Mouse (Mus musculus): ENCODE results near the gene Dnah12. TPM values are rescaled to one million over a fixed set of nuclear protein-coding genes. Genes with fewer than 3 reads are reported as not detected.
A peak's percentile ranks its signal among the peaks of the same experiment; 100 is the strongest.

The Dnah12 gene
- polyA plus RNA-seq (2012; rRNA removed): 0.12 and 0.14 TPM in 2 replicates
- polyA plus RNA-seq (2014; fragmentation: Nextera tagmentation; extraction: Ambion mirVana): 0.08 and 0.15 TPM in 2 replicates

GRCm38 (mm10) chr14:26692974-26693373, at the start of gene Dnah12:
Dnah12 (plus strand) TSS chr14:26693274.
- no peak for ATAC-seq (ENCODE audit: low FRiP score, low read depth)
- DNase-seq (ENCODE audit: low spot score): no peak
- H3K27me3 ChIP-seq (ENCODE audit: control insufficient read depth, insufficient read depth, low read length): no peaks in the 10 kb centered on the region
- no peaks in the 10 kb centered on the region for H3K4me1 ChIP-seq (ENCODE audit: control insufficient read depth, insufficient read depth, low read length)
- no peaks in the 10 kb centered on the region for H3K36me3 ChIP-seq (ENCODE audit: control insufficient read depth, insufficient read depth, low read length)
- H3K4me3 ChIP-seq (replicated peaks; ENCODE audit: low read length): no peak within 1 kb of the TSS
- H3K9me3 ChIP-seq (ENCODE audit: control insufficient read depth, low read length): no peaks in the 10 kb centered on the region
- TF ChIP-seq POLR2A (IDR thresholded peaks at IDR 0.05; ENCODE audit: borderline replicate concordance, extremely low read depth, insufficient read depth, insufficient read length): no peak
- H3K4me2 ChIP-seq (replicated peaks; ENCODE audit: low read depth, low read length, severe bottlenecking): no peak within 1 kb of the TSS
- no peak within 1 kb of the TSS for H3K27ac ChIP-seq (replicated peaks; ENCODE audit: low read depth, low read length)
- 92% methylated on average over 3 of the region's 3 CpGs for WGBS
- H3K9ac ChIP-seq (ENCODE audit: low read depth, low read length, severe bottlenecking): no peak within 1 kb of the TSS

GRCm38 (mm10) chr14:26645989-26646650, 47.0 kb upstream of the Dnah12 start:
- no peak for TF ChIP-seq POLR2A (IDR thresholded peaks at IDR 0.05; ENCODE audit: borderline replicate concordance, extremely low read depth, insufficient read depth, insufficient read length)
- H3K4me2 ChIP-seq (replicated peaks; ENCODE audit: low read depth, low read length, severe bottlenecking): peak overlapping the region; percentile 34
- 0 out of 2 replicates have a peak overlapping the region, but pooled peaks have one; percentile 8 for H3K27ac ChIP-seq (replicated peaks; ENCODE audit: low read depth, low read length)

GRCm38 (mm10) chr14:26647811-26648210, 45.3 kb upstream of the Dnah12 start:
- peaks cover 49% of the 10 kb centered on the region for H3K36me3 ChIP-seq (ENCODE audit: control insufficient read depth, insufficient read depth, low read length)

More at GRCm38 (mm10) chr14:26645989-26646650, 47.0 kb upstream of the Dnah12 start:
- no peak overlapping the region for H3K4me3 ChIP-seq (replicated peaks; ENCODE audit: low read length)
- 28% methylated on average over 5 of the region's 5 CpGs for WGBS
- ATAC-seq (ENCODE audit: low FRiP score, low read depth) (no peak), DNase-seq (ENCODE audit: low spot score) (peak; percentile 50)
- H3K27me3 ChIP-seq (ENCODE audit: control insufficient read depth, insufficient read depth, low read length): no peaks in the 10 kb centered on the region
- H3K9me3 ChIP-seq (ENCODE audit: control insufficient read depth, low read length): no peaks in the 10 kb centered on the region
- peak overlapping the region; percentile 29 for H3K9ac ChIP-seq (ENCODE audit: low read depth, low read length, severe bottlenecking)
- H3K36me3 ChIP-seq (ENCODE audit: control insufficient read depth, insufficient read depth, low read length): peaks cover 34% of the 10 kb centered on the region
- peaks cover 5% of the 10 kb centered on the region; the same call in 1 of the 2 replicates for H3K4me1 ChIP-seq (ENCODE audit: control insufficient read depth, insufficient read depth, low read length)

GRCm38 (mm10) chr14:26651901-26652300, 41.2 kb upstream of the Dnah12 start:
- H3K36me3 ChIP-seq (ENCODE audit: control insufficient read depth, insufficient read depth, low read length): peaks cover 83% of the 10 kb centered on the region
- ATAC-seq (ENCODE audit: low FRiP score, low read depth) (no peak), DNase-seq (ENCODE audit: low spot score) (no peak)
- no peak overlapping the region for H3K4me3 ChIP-seq (replicated peaks; ENCODE audit: low read length)
- TF ChIP-seq POLR2A (IDR thresholded peaks at IDR 0.05; ENCODE audit: borderline replicate concordance, extremely low read depth, insufficient read depth, insufficient read length): no peak
- no peaks in the 10 kb centered on the region for H3K9me3 ChIP-seq (ENCODE audit: control insufficient read depth, low read length)
- no peaks in the 10 kb centered on the region for H3K4me1 ChIP-seq (ENCODE audit: control insufficient read depth, insufficient read depth, low read length)
- no peak overlapping the region for H3K27ac ChIP-seq (replicated peaks; ENCODE audit: low read depth, low read length)
- H3K9ac ChIP-seq (ENCODE audit: low read depth, low read length, severe bottlenecking): no peak overlapping the region
- no peak overlapping the region for H3K4me2 ChIP-seq (replicated peaks; ENCODE audit: low read depth, low read length, severe bottlenecking)
- no peaks in the 10 kb centered on the region for H3K27me3 ChIP-seq (ENCODE audit: control insufficient read depth, insufficient read depth, low read length)

More at GRCm38 (mm10) chr14:26647811-26648210, 45.3 kb upstream of the Dnah12 start:
- DNase-seq (ENCODE audit: low spot score) (no peak), ATAC-seq (ENCODE audit: low FRiP score, low read depth) (no peak)
- H3K4me2 ChIP-seq (replicated peaks; ENCODE audit: low read depth, low read length, severe bottlenecking): no peak overlapping the region
- H3K4me1 ChIP-seq (ENCODE audit: control insufficient read depth, insufficient read depth, low read length): peaks cover 5% of the 10 kb centered on the region; the same call in 1 of the 2 replicates
- H3K9me3 ChIP-seq (ENCODE audit: control insufficient read depth, low read length): no peaks in the 10 kb centered on the region
- H3K27me3 ChIP-seq (ENCODE audit: control insufficient read depth, insufficient read depth, low read length): no peaks in the 10 kb centered on the region
- 77% methylated on average over 2 of the region's 2 CpGs for WGBS
- H3K9ac ChIP-seq (ENCODE audit: low read depth, low read length, severe bottlenecking): no peak overlapping the region
- no peak overlapping the region for H3K27ac ChIP-seq (replicated peaks; ENCODE audit: low read depth, low read length)
- no peak for TF ChIP-seq POLR2A (IDR thresholded peaks at IDR 0.05; ENCODE audit: borderline replicate concordance, extremely low read depth, insufficient read depth, insufficient read length)
- H3K4me3 ChIP-seq (replicated peaks; ENCODE audit: low read length): no peak overlapping the region

- DNase-seq (ENCODE audit: low spot score): no peak
- H3K9me3 ChIP-seq (ENCODE audit: control insufficient read depth, low read length): no peaks in the 10 kb centered on the region
- H3K36me3 ChIP-seq (ENCODE audit: control insufficient read depth, insufficient read depth, low read length): peaks cover 47% of the 10 kb centered on the region
- no peak overlapping the region for H3K4me2 ChIP-seq (replicated peaks; ENCODE audit: low read depth, low read length, severe bottlenecking)
- no peak overlapping the region for H3K9ac ChIP-seq (ENCODE audit: low read depth, low read length, severe bottlenecking)
- H3K4me3 ChIP-seq (replicated peaks; ENCODE audit: low read length): no peak overlapping the region
- no peaks in the 10 kb centered on the region for H3K4me1 ChIP-seq (ENCODE audit: control insufficient read depth, insufficient read depth, low read length)
- TF ChIP-seq POLR2A (IDR thresholded peaks at IDR 0.05; ENCODE audit: borderline replicate concordance, extremely low read depth, insufficient read depth, insufficient read length): no peak
- H3K27ac ChIP-seq (replicated peaks; ENCODE audit: low read depth, low read length): no peak overlapping the region
- H3K27me3 ChIP-seq (ENCODE audit: control insufficient read depth, insufficient read depth, low read length): no peaks in the 10 kb centered on the region
- no peak for ATAC-seq (ENCODE audit: low FRiP score, low read depth)
These were observed 34.9 kb upstream of the Dnah12 start for GRCm38 (mm10) chr14:26658178-26658577.

All from limb, embryonic 14.5 days (tissue).